Mouse (Mus musculus) kidney, adult 2 months (tissue): Measurements from ENCODE around the gene Gm16253. TPM values are rescaled to one million over a fixed set of nuclear protein-coding genes. Genes with fewer than 3 reads are reported as not detected.

ENCODE experiments used
- DNase-seq: peaks from one replicate; pipeline ENCODE4 v3.0.0; 2021
- H3K27ac ChIP-seq: fragments of 200-500 bp; 2 replicates; pipeline ENCODE4 v1.5.1; 2012; ENCODE audit warnings: low read depth, low read length, control low read depth, inconsistent platforms; ENCODE audit not compliant: insufficient read depth
- H3K27me3 ChIP-seq: fragments of 200-500 bp; replicated peaks from 2 replicates; pipeline ENCODE4 v1.6.1; 2012; ENCODE audit warnings: mild to moderate bottlenecking, moderate library complexity, low read length, inconsistent platforms; ENCODE audit not compliant: control insufficient read depth, insufficient read depth
- H3K36me3 ChIP-seq: fragments of 200-500 bp; 2 replicates; pipeline ENCODE4 v1.6.1; 2012; ENCODE audit warnings: mild to moderate bottlenecking, moderate library complexity, low read length, inconsistent platforms; ENCODE audit not compliant: control insufficient read depth, insufficient read depth
- H3K4me1 ChIP-seq: fragments of 200-500 bp; 2 replicates; pipeline ENCODE4 v1.6.1; 2011; ENCODE audit warnings: low read length; ENCODE audit not compliant: control insufficient read depth, insufficient read depth
- H3K4me3 ChIP-seq: fragments of 200-500 bp; 2 replicates; pipeline ENCODE4 v1.5.1; 2011; ENCODE audit warnings: mild to moderate bottlenecking, low read depth, low read length, control low read depth; ENCODE audit not compliant: insufficient read depth
- CTCF ChIP-seq: fragments of 200-500 bp; conservative IDR thresholded peaks from 2 replicates; pipeline ENCODE4 v1.5.1; 2011; ENCODE audit warnings: low read depth, mild to moderate bottlenecking, control low read depth, low read length, moderate library complexity, mixed read lengths; ENCODE audit not compliant: insufficient read depth, insufficient read length
- POLR2A ChIP-seq: fragments of 200-500 bp; IDR thresholded peaks from one replicate; pipeline ENCODE4 v1.6.1; 2011; ENCODE audit warnings: low read depth, low read length, control low read depth
- WGBS: fragments of 180-500 bp; shearing (Covaris S2); methylation state at CpG from one replicate; pipeline ENCODE4 v1.1.7; 2018; 5-methylcytosine and 5-hydroxymethylcytosine counted together
- polyA plus RNA-seq: library from polyadenylated mRNA; depleted of rRNA; stranded (reverse); fragments of >200 nt; gene quantifications from 2 replicates; pipeline ENCODE4 v1.2.3, GENCODE M21; 2012

Gm16253 gene
- polyA plus RNA-seq, 1 experiment = not detected

DNA sequence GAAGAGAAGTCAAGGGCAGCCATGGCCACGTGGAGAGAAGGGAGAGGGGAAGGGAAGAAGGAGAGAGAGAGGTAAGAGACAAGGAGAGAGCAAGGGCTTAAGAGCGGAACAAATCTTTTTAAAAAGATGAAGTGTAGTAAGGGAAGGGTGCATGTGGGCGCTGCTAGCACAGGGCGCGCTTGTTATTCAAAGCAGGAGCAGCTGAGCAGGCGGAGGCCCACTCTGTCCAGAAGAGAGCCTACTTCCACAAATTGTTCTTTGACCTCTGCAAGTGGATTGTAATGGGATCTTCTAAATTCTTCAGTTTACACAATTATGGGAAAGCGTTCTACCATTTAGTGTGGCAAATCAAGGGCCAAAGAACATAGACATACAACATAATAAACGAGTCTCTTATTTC is 8.2 kb upstream of the Gm16253 start:
- Histone ChIP-seq H3K36me3 (no peaks in the 10 kb centered on the region), H3K27ac (peak overlapping the region; percentile 35; the same call in 1 of the 2 replicates), H3K4me1 (peaks cover 44% of the 10 kb centered on the region), H3K4me3 (no peak overlapping the region), H3K27me3 (no peaks in the 10 kb centered on the region)
- DNase-seq = no peak
- TF ChIP-seq CTCF = no peak
- TF ChIP-seq POLR2A = no peak
- WGBS = 69% methylated on average over 8 of the region's 8 CpGs

DNA sequence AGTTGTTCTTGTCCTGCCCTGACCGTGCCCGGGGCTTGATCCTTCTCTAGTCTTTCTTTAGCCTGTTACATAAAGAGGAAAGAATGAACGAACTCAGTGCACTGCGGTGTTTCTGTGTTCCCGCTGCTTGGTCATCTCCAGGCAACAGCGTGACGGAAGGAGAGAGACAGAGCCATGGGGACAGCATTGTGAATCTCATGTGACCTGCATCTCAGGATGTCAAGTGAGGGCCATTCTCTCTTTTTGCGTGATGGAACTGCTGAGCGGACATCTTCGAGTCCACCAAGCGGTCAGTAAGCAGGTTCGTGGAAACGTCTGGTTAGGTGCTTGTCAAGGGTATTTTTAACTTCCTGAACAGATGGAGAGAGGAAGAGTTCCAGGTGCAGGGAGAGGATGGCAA is 7.3 kb upstream of the Gm16253 start:
- WGBS = 88% methylated on average over 13 of the region's 13 CpGs
- TF ChIP-seq POLR2A (no peak), CTCF (no peak)
- Histone ChIP-seq H3K36me3 (no peaks in the 10 kb centered on the region), H3K4me1 (peaks cover 44% of the 10 kb centered on the region), H3K27me3 (no peaks in the 10 kb centered on the region), H3K4me3 (no peak overlapping the region), H3K27ac (no peak overlapping the region)
- DNase-seq = no peak

DNA sequence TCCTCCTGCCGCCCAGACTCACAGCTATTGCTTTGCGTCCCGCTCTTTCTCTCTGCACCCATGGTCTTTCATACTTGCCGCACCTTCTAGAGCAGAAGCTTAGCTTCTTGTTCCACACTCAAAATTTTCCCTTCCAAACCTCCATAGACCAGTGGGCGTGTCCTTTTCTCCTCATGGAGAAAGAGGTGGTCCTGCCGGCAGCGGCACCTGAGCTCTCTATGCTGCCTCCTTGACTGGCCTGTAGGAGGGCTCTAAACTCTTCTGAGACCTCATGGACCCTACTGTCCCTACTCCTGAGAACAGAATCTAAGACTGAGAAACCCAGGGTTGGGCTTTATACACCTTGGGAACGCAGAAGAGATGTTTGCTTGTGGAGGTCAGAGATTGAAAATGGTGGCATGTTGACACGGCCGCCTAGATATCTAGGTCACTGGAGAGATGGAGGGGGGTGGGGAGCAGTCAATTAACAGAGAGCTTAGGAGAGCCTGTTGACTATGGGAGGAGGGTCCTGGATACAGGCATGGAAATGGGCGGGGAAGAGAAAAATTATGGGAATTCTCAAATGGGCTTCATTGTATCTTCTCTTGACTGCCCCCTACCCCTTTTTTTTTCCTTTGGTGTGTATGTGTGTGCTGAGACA is 6.7 kb upstream of the Gm16253 start:
- 87% methylated on average over 11 of the region's 11 CpGs for WGBS
- Histone ChIP-seq H3K27me3 (no peaks in the 10 kb centered on the region), H3K4me3 (no peak overlapping the region), H3K27ac (peak overlapping the region; percentile 57; the same call in 1 of the 2 replicates), H3K36me3 (no peaks in the 10 kb centered on the region), H3K4me1 (peaks cover 45% of the 10 kb centered on the region)
- DNase-seq = no peak
- no peak for TF ChIP-seq CTCF
- TF ChIP-seq POLR2A = no peak

DNA sequence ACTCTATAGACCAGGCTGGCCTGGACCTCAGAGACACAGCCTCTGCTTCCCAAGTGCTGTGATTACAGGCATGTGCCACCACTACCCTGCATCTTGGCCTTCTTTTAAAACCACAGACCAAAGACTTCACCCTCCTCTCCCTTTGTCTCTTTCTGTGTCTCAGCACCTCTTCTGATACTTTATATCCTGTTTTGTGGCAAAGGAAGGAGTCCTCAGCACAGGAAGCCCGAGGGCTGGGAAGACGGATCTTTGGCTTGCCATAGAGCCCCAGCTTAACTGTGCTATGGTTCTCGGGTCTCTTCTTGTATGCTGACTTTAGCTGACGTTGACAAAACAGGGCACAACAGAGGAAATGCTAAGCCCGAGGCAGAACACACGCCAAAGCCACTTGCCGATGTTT is 6.1 kb upstream of the Gm16253 start:
- H3K27me3 ChIP-seq = no peaks in the 10 kb centered on the region
- peaks cover 51% of the 10 kb centered on the region for H3K4me1 ChIP-seq
- TF ChIP-seq POLR2A = no peak
- no peak for TF ChIP-seq CTCF
- 52% methylated on average over 7 of the region's 7 CpGs for WGBS
- no peak for DNase-seq
- no peaks in the 10 kb centered on the region for H3K36me3 ChIP-seq
- no peak overlapping the region for H3K4me3 ChIP-seq
- H3K27ac ChIP-seq = peak overlapping the region; percentile 57

DNA sequence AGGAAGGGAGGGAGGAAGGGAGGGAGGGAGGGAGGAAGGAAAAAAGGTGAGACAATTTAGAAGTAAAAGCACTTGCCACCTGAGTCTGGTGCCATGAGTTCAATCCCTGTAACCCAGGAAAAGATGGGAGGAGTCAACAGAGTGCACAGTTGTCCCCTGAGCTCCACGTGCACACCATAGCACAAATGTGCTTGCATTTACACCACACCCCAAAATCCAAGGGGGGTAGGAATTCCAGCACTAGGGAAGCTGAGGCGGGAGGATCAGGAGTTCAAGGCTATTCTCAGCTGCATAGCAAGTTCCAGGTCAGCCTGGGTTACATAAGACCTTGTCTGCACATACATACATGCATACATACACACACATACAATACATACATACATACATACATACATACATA is 5.4 kb upstream of the Gm16253 start:
- H3K36me3 ChIP-seq = no peaks in the 10 kb centered on the region
- no peak overlapping the region for H3K4me3 ChIP-seq
- 55% methylated on average over 2 of the region's 2 CpGs for WGBS
- TF ChIP-seq CTCF (no peak), POLR2A (no peak)
- peak; percentile 6 for DNase-seq
- H3K27me3 ChIP-seq = no peaks in the 10 kb centered on the region
- peaks cover 56% of the 10 kb centered on the region for H3K4me1 ChIP-seq
- H3K27ac ChIP-seq = peak overlapping the region; percentile 93

DNA sequence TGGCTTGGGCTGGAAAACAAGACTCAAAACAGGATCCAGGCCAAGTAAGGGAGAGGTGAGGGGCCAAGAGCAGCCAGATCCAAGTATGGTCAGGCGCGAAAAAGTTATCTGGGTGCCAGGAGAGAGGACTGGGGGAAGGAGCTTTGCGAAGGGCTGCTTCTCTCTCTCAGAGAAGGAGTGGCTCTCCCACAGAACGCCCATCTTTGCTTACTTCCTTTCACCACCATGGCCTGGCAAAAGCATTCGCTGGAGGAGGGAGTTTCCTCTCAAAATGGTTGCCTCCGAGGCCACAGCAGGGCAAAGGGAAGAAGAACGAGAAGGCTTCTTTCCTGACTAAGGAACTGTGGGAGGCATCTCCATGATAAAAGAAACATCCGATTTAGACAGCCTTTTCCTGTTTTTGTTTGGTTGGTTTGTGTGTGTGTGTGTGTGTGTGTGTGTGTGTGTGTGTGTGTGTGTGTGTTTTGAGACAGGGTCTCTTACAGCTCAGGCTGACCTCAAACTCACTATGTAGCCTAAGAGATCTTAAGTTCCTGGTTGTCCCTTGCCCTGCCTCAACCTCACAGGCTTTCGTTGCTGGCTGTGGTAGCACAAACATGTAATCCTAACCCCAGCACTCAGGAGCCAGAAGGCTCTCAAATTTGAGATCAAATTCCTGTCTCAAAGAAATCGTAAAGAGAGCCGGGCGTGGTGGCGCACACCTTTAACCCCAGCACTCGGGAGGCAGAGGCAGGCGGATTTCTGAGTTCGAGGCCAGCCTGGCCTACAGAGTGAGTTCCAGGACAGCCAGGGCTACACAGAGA is 4.7 kb upstream of the Gm16253 start:
- Histone ChIP-seq H3K4me1 (peaks cover 56% of the 10 kb centered on the region), H3K36me3 (no peaks in the 10 kb centered on the region), H3K4me3 (no peak overlapping the region), H3K27ac (peak overlapping the region; percentile 93), H3K27me3 (no peaks in the 10 kb centered on the region)
- WGBS = 51% methylated on average over 16 of the region's 16 CpGs
- DNase-seq = peak; percentile 80
- TF ChIP-seq CTCF (no peak), POLR2A (no peak)
